Mouse (Mus musculus) thymus, adult 18-20 months (tissue): ENCODE measurements around the gene Trim14.
"Not testable (repeated sequence)": the region's sequence is repeated elsewhere in the genome, so short reads cannot be mapped to it uniquely, and the experiment has no call there.

Experiments
- DNase-seq, 2 experiments: peaks; one replicate each; pipeline ENCODE4 v3.0.0; 2022; ENCODE audit warnings: mixed read lengths in 2 of 2

The Trim14 gene

DNA sequence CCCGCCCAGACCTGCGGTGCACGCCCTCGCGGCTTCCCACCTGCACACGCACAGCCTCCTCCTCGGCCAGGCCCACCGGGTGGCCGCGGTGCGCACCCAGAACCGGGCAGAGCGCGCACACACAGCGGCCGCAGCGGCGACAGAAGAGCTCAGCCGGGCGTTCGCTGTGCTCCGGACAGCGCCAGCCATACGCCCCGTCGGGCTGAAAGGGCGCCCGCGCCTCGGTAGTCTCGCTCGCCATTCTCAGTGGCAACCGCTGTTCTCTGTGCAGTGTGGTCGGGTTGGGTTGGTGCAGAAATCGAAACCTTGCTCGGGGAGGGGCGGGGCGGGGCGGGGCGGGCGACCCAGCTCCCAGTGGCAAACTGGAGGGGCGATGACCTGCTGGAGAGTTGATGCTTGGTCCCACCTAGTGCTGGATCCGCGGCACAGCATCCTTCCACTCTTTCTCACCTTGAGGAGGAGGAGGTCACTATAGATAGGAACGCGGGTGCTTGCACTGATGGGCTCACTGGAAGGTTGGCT is at the start of gene Trim14:
TSS of gene Trim14 (minus strand) at position 302 of the 522 bp plus-strand sequence.
- peak; percentile 48 to 67 for DNase-seq

- DNase-seq: no peak
Measured at GRCm38 (mm10) chr4:46585041-46585810, 49.3 kb upstream of the Trim14 start.

- not testable (repeated sequence) for DNase-seq
Measured at GRCm38 (mm10) chr4:46584536-46584935, 48.6 kb upstream of the Trim14 start.

DNA sequence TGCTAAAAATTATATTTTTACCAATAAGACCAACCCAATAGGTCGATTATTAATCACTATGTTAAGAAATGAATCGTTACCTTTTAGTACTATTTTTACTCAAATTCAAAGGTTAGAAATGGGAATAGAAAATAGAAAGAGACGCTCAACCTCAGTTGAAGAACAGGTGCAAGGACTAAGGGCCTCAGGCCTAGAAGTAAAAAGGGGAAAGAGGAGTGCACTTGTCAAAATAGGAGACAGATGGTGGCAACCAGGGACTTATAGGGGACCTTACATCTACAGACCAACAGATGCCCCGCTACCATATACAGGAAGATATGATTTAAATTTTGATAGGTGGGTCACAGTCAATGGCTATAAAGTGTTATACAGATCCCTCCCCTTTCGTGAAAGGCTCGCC is 48.1 kb upstream of the Trim14 start:
- not testable (repeated sequence) for DNase-seq

DNA sequence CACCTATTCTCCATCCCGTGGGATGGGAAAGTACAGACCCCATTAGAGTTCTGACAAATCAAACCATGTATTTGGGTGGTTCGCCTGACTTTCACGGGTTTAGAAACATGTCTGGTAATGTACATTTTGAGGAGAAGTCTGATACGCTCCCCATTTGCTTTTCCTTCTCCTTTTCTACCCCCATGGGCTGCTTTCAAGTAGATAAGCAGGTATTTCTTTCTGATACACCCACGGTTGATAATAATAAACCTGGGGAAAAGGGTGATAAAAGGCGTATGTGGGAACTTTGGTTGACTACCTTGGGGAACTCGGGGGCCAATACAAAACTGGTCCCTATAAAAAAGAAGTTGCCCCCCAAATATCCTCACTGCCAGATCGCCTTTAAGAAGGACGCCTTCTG is 46.1 kb upstream of the Trim14 start:
- DNase-seq: not testable (repeated sequence)

- not testable (repeated sequence) for DNase-seq
Measured at GRCm38 (mm10) chr4:46581577-46581976, 45.6 kb upstream of the Trim14 start.

GRCm38 (mm10) chr4:46580799-46581243 is 44.9 kb upstream of the Trim14 start:
- not testable (repeated sequence) for DNase-seq

GRCm38 (mm10) chr4:46578796-46579346 is 42.9 kb upstream of the Trim14 start:
- DNase-seq: not testable (repeated sequence)

GRCm38 (mm10) chr4:46578228-46578627 is 42.3 kb upstream of the Trim14 start:
- DNase-seq: no peak

GRCm38 (mm10) chr4:46575509-46576284 is 39.8 kb upstream of the Trim14 start:
- DNase-seq: not testable (repeated sequence)

DNA sequence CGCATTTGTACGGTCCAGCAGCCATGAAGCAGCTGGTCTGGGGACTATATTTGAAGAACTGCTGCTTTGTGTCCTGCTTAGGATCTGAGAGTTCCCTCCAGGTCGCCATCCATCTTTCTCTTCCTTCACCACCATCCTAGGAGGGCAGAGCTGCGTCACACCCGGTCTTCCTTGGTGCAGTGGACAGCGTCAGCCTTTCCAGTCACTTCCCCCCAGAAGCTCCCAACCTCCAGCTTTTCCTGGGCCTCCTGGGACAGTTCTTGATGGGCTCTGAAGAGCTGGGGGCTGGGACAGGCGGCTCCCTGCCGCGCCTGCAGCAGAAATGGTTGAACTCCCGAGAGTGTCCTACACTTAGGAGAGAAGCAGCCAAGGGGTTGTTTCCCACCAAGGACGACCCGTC is 38.9 kb upstream of the Trim14 start:
- no peak for DNase-seq

- DNase-seq: no peak
Measured at GRCm38 (mm10) chr4:46574024-46574753, 38.2 kb upstream of the Trim14 start.

DNA sequence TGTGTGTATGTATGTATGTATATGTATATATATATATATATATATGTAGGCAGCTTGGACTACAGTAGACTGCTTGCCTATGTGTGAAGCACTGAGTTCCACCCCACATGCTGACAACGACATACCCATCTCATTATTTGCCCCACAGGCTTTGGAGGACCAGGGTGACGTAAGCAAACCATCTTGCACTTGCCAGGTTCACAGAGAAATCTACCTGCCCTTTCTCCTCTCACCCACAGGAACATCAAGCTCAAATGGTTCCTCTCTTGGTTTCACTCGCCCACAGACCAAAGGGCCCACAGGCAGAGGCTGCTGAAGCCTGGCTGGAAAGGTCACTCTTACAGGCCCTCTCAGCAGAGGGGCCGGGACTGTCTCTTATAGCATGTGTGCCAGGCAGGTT is 36.7 kb upstream of the Trim14 start:
- DNase-seq: no peak

GRCm38 (mm10) chr4:46571744-46572143 is 35.8 kb upstream of the Trim14 start:
- no peak for DNase-seq

DNA sequence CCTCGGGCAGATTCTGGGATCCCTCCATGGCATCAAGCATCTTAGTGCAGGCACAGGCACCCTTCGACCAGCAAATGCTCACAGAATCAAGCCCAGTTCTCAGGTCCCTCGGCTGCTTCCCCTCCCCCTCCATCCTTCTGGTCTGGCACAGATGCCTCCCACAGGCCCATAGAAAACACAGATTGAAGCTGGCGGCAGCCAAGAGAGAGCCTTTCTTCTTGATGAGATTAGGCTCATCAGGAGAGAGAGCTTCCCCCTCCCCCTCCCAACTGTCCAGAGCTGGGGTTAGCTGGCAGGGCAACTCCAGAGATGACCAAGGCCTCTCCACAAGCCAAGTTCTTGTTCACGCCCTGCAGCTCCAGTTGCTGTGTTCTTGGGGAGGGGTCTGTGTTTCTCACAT is 33.7 kb upstream of the Trim14 start:
- DNase-seq: no peak

DNA sequence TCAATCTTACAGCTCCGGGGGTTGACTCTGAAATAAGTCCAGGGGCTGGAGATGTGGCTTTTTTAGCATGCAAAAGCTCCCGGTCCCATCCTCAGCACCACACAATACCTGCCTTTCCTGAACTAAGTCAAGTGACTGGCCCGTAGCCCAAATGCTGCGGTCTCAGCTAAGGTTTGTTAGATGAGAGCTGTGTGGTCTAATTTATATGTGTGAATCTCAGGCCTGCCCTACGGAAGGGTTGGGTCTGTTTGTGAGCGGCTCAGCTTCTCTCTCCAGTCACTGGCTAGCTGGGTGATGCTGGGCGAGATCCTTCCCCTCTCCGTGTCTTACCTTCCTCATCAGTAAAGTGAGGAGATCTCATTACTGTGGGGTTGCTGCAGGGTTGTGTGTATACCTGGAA is 32.2 kb upstream of the Trim14 start:
- no peak for DNase-seq

DNA sequence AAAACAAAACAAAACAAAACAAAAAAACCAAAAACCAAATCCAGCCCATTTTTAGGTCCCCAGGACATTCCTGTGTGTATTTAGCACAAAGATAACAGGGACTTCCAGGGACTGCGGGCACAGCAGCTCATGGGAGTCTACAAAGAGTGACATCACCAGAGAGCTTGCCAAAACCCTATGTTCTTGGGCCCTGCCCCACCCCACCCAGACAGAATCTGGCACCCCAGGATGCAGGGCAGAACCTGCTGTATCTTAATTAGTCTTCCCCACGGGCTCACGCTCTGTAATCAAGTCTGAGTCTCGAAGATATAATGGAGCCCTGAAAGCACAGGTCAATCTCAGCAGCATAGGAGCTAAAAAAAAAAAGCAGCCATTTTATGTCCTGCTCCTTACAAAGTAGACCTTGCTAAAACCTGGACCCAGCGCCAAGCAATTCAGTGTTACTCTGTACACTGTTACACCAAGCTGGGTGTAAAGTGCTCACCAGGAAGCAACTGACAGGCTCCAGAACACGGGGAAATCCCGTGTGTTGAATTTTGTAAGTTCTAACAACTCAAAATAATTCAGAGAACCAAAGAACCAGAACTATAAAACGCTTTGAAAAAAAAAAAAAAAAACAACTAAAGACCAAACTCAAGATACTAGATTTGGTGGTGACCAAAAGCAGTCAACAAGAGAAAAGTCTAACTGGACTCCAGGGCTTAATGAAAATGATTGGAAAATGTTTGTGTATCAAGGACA is 31.2 kb upstream of the Trim14 start:
- no peak for DNase-seq

DNA sequence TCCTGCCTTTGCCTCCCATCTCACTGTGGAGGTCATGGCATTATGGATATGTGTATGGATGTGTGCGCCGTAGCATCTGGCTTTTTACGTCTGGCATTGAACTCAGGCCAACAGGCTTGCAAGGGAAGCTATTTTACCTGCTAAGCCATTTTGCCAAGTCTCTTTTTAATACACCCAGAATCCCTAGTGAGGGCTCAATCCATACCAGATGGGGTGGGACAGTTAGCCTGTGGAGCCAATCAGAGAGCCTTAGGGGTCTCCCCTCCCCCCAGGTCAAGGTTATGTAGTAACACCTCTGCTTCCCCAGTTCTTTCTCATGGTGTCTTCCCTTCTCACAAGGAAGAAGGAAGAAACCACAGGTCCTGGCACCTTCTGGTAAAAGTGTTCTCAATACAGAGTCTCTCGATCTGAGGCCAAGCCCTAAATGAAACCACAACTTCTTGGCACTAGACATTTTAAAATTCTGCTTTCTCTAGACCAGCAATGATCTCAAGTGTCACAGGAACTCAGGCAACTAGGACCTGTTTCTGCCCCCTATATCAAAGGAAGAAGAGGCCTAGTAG is 29.5 kb upstream of the Trim14 start:
- no peak for DNase-seq

DNA sequence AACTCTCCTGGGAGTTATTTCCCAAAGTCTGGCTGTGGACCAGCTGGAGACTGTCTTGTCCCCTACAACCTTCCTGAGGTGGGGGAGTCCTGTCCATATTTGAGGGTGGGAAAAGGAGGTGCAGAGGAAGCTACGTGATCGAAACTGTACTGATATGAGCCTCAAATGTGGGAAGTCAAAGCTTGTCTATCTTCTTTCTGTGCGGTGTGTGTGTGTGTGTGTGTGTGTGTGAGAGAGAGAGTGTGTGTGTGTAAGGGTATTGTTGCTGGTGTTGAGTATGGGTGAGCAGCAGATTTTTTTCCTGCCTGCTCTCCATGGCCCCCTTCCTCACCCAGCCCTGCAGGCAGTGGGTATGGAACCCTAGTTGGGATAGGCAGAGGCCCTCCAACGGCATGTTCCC is 28.3 kb upstream of the Trim14 start:
- DNase-seq: no peak

DNA sequence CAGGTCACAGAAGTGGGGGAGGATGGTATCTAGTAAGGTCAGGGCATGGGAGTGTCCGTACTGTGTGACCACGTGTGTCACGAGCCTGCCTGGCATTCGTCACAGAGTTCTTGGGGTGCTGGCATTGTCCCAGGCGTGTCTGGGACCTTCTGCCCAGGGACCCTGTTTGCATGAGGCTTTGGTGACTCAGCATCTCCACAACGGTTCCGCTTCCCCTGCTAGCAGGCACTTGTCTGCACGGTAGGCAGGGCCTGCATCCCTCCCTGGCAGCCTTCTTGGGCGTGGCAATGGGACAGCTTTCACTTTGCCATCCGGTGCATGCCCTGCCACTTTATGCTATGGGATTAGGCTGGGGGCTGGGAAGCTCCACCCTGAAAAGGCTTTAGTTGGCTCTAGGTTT is 27.9 kb upstream of the Trim14 start:
- peak; percentile 18 to 47 for DNase-seq

DNA sequence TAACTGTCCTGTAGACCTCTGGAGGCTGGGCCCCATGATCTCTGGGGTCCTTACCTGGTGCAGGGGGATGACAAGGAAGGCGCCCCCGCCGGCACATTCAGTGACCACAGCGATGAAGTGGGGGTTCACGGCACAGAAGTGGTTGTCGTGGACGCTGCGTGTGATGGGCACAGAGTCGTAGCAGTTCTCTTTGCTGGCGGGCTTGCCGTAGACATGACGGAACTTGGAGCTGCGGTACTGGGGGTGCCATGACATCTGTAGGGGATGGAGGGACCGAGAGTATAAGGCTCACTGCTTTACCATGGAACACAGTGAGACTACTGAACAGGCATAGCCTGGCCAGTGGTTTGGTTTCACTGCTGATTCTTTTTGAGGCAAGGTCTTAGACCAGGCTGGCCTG is 26.9 kb upstream of the Trim14 start:
- no peak for DNase-seq

DNA sequence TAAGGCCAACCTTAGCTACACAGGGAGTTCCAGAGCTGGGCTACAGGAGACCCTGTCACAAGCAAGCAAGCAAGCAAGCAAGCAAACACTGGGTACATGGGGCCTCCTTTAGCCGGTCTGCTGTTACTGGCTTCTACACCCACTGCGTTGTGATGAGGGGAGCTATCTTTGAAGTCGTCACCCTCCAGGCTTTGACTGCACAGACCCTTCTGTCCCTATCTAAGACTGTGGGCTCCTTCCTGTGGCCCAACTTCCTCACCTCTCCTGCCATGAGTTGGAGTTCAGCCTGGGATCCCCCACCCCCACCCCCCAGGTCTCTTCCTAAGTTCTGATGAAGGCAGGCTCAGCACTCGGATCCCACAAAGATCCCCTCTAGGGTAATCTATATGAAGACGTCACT is 26.1 kb upstream of the Trim14 start:
- DNase-seq: no peak
